ENCODE assay signal across 8 mouse cellular contexts in genomic region chr13:74009791-74010614, GRCm38 (mm10). TPM values are rescaled to one million over a fixed set of nuclear protein-coding genes. Genes with fewer than 3 reads are reported as not detected.
A peak's percentile ranks its signal among the peaks of the same experiment; 100 is the strongest.
DNase-seq lines count a peak whose midpoint lies in the region; ATAC-seq and TF ChIP-seq lines count a peak whose summit lies in the region.

No protein-coding gene starts in this region.

- TF ChIP-seq POLR2A in testis, adult 2 months (IDR thresholded peaks at IDR 0.05; ENCODE audit: control insufficient read depth, low read depth, low read length): no peak

- TF ChIP-seq CTCF in liver, embryonic 14.5 days (IDR thresholded peaks at IDR 0.05; ENCODE audit: low read depth): no peak
- no peak for TF ChIP-seq CTCF in testis, adult 2 months (IDR thresholded peaks at IDR 0.05; ENCODE audit: control insufficient read depth, insufficient read depth, insufficient replicate concordance, low read depth, low read length)

- no peaks in the 10 kb centered on the region for H3K36me3 ChIP-seq in forebrain, embryonic 13.5 days (ENCODE audit: poor library complexity, severe bottlenecking)
- H3K36me3 ChIP-seq in liver, embryonic 14.5 days (replicated peaks; ENCODE audit: control insufficient read depth, insufficient read depth, low read depth): no peaks in the 10 kb centered on the region
- H3K36me3 ChIP-seq in neural tube, embryonic 11.5 days (ENCODE audit: control insufficient read depth, insufficient read depth, low read length): no peaks in the 10 kb centered on the region
- no peaks in the 10 kb centered on the region for H3K36me3 ChIP-seq in testis, adult 2 months (ENCODE audit: control insufficient read depth, insufficient read depth, low read length)

- DNase-seq in A20 (ENCODE audit: low read depth, low spot score): peak; percentile 7
- DNase-seq in heart, postnatal 10 days: peak; percentile 77 to 82
- DNase-seq in kidney, postnatal 36 days: peak; percentile 59 to 80
- no peak for DNase-seq in liver, embryonic 14.5 days (ENCODE audit: low read depth in 3 of 3, low spot score in 3 of 3)
- DNase-seq in neural tube, embryonic 11.5 days (ENCODE audit: low spot score): peak; percentile 80

- peaks cover 17% of the 10 kb centered on the region for H3K27me3 ChIP-seq in forebrain, embryonic 13.5 days
- H3K27me3 ChIP-seq in liver, embryonic 14.5 days (ENCODE audit: control insufficient read depth, insufficient read depth, low read length): peaks cover 34% of the 10 kb centered on the region
- H3K27me3 ChIP-seq in neural tube, embryonic 11.5 days (ENCODE audit: control insufficient read depth, insufficient read depth, low read length): peaks cover 6% of the 10 kb centered on the region; the same call in 1 of the 2 replicates
- H3K27me3 ChIP-seq in testis, adult 2 months (ENCODE audit: control insufficient read depth, insufficient read depth, low read length): no peaks in the 10 kb centered on the region

- peak overlapping the region; percentile 83 for H3K4me3 ChIP-seq in brown adipose tissue, adult 24 weeks (ENCODE audit: insufficient read depth, low read depth, low read length)
- H3K4me3 ChIP-seq in forebrain, embryonic 13.5 days: peak overlapping the region; percentile 62
- peak overlapping the region; percentile 36 to 55 for H3K4me3 ChIP-seq in liver, embryonic 14.5 days (ENCODE audit: insufficient read depth in 1 of 2, low read depth in 2 of 2, low read length in 2 of 2)
- H3K4me3 ChIP-seq in neural tube, embryonic 11.5 days (ENCODE audit: low read depth, low read length): peak overlapping the region; percentile 51
- H3K4me3 ChIP-seq in testis, adult 2 months (ENCODE audit: control insufficient read depth, low read depth, low read length): peak overlapping the region; percentile 51

- H3K4me2 ChIP-seq in forebrain, embryonic 13.5 days: peak overlapping the region; percentile 99
- H3K4me2 ChIP-seq in liver, embryonic 14.5 days (ENCODE audit: low read depth): peak overlapping the region; percentile 65
- peak overlapping the region; percentile 99 for H3K4me2 ChIP-seq in neural tube, embryonic 11.5 days (ENCODE audit: low read depth)

- intact Hi-C loops in heart, postnatal 10 days (cut with DNase I): loop anchor here (1.0 to 5.0 kb wide), 2 partner anchors 16 to 38 kb away; no protein-coding TSS in a partner anchor

- no peak for TF ChIP-seq EP300 in liver, embryonic 14.5 days (IDR thresholded peaks at IDR 0.05; ENCODE audit: low read depth)

- H3K9me3 ChIP-seq in forebrain, embryonic 13.5 days (replicated peaks): no peaks in the 10 kb centered on the region
- H3K9me3 ChIP-seq in liver, embryonic 14.5 days (ENCODE audit: control insufficient read depth, low read length): no peaks in the 10 kb centered on the region
- no peaks in the 10 kb centered on the region for H3K9me3 ChIP-seq in neural tube, embryonic 11.5 days (ENCODE audit: control insufficient read depth, low read length)

- WGBS in forebrain, embryonic 13.5 days: 1% methylated on average over 55 of the region's 55 CpGs
- WGBS in liver, embryonic 14.5 days (ENCODE audit: insufficient replicate concordance): 1% methylated on average over 55 of the region's 55 CpGs
- under 1% methylated on average over 55 of the region's 55 CpGs for WGBS in neural tube, embryonic 11.5 days

- H3K9ac ChIP-seq in forebrain, embryonic 13.5 days: peak overlapping the region; percentile 65
- H3K9ac ChIP-seq in liver, embryonic 14.5 days (replicated peaks): no peak overlapping the region
- H3K9ac ChIP-seq in neural tube, embryonic 11.5 days (ENCODE audit: low read length): peak overlapping the region; percentile 65

- peak overlapping the region; percentile 40; the same call in 1 of the 2 replicates for H3K27ac ChIP-seq in brown adipose tissue, adult 24 weeks (replicated peaks; ENCODE audit: low read depth, low read length)
- peak overlapping the region; percentile 48 for H3K27ac ChIP-seq in forebrain, embryonic 13.5 days
- no peak overlapping the region for H3K27ac ChIP-seq in liver, embryonic 14.5 days
- no peak overlapping the region for H3K27ac ChIP-seq in neural tube, embryonic 11.5 days (ENCODE audit: low read depth, low read length)
- no peak overlapping the region for H3K27ac ChIP-seq in testis, adult 2 months (ENCODE audit: control insufficient read depth, insufficient read depth, low read depth, low read length)

- H3K4me1 ChIP-seq in brown adipose tissue, adult 24 weeks (ENCODE audit: control insufficient read depth, insufficient read depth, insufficient read length, low read length): peaks cover 18% of the 10 kb centered on the region
- H3K4me1 ChIP-seq in forebrain, embryonic 13.5 days: peaks cover 8% of the 10 kb centered on the region; the same call in 1 of the 2 replicates
- H3K4me1 ChIP-seq in liver, embryonic 14.5 days (replicated peaks; ENCODE audit: control insufficient read depth in 2 of 2, insufficient read depth in 2 of 2, low read length in 1 of 2): peaks cover under 1 to 6% of the 10 kb centered on the region in 2 experiments; a peak in 2 of 4 replicates
- H3K4me1 ChIP-seq in neural tube, embryonic 11.5 days (ENCODE audit: control insufficient read depth, insufficient read depth, low read length): no peaks in the 10 kb centered on the region
- peaks cover 20% of the 10 kb centered on the region for H3K4me1 ChIP-seq in testis, adult 2 months (ENCODE audit: control insufficient read depth, insufficient read depth, low read length)

- ATAC-seq in forebrain, embryonic 13.5 days: peak; percentile 64
- peak; percentile 8; the same call in 1 of the 2 replicates for ATAC-seq in liver, embryonic 14.5 days (ENCODE audit: insufficient read depth)
- peak; percentile 70 for ATAC-seq in neural tube, embryonic 11.5 days (ENCODE audit: insufficient read depth, low FRiP score, low TSS enrichment)

RNA-seq across cellular contexts. Expression of gene Tppp, which starts 0.8 kb away (rescaled TPM):
- 15.1 and 18.7 TPM in 2 replicates for polyA plus RNA-seq in brown adipose tissue, adult 24 weeks (2012; ENCODE audit: insufficient read depth, insufficient read length, missing spikeins)
- 3.7 and 5.1 TPM in 2 replicates for polyA plus RNA-seq in forebrain, embryonic 13.5 days (2015; fragmentation: Nextera tagmentation; extraction: Ambion mirVana)
- 10 to 100 TPM; 15.9 to 17.2 TPM for total RNA-seq in heart, postnatal 10 days (2021)
- polyA plus RNA-seq in liver, embryonic 14.5 days (2012; rRNA removed): 0.23 and 0.29 TPM in 2 replicates
- polyA plus RNA-seq in liver, embryonic 14.5 days (2014; fragmentation: Nextera tagmentation; extraction: Ambion mirVana): 0.08 and 0.15 TPM in 2 replicates
- 3.6 and 5.3 TPM in 2 replicates for polyA plus RNA-seq in neural tube, embryonic 11.5 days (2014; fragmentation: Nextera tagmentation; extraction: Ambion mirVana)
- 0.55 and 0.68 TPM in 2 replicates for polyA plus RNA-seq in testis, adult 2 months (2012; rRNA removed)

RNA-seq across cellular contexts. Expression of gene Zdhhc11, which starts 46.4 kb away (rescaled TPM):
- not detected in 2 replicates for polyA plus RNA-seq in brown adipose tissue, adult 24 weeks (2012; ENCODE audit: insufficient read depth, insufficient read length, missing spikeins)
- polyA plus RNA-seq in forebrain, embryonic 13.5 days (2015; fragmentation: Nextera tagmentation; extraction: Ambion mirVana): not detected in 2 replicates
- not detected for total RNA-seq in heart, postnatal 10 days (2021)
- not detected in 2 replicates for polyA plus RNA-seq in liver, embryonic 14.5 days (2012; rRNA removed)
- not detected in 2 replicates for polyA plus RNA-seq in liver, embryonic 14.5 days (2014; fragmentation: Nextera tagmentation; extraction: Ambion mirVana)
- polyA plus RNA-seq in neural tube, embryonic 11.5 days (2014; fragmentation: Nextera tagmentation; extraction: Ambion mirVana): not detected in 2 replicates
- polyA plus RNA-seq in testis, adult 2 months (2012; rRNA removed): 40.2 and 44.3 TPM in 2 replicates

RNA-seq across cellular contexts. Expression of gene Cep72, which starts 52.1 kb away (rescaled TPM):
- 1.8 and 1.9 TPM in 2 replicates for polyA plus RNA-seq in brown adipose tissue, adult 24 weeks (2012; ENCODE audit: insufficient read depth, insufficient read length, missing spikeins)
- 15.0 and 17.6 TPM in 2 replicates for polyA plus RNA-seq in forebrain, embryonic 13.5 days (2015; fragmentation: Nextera tagmentation; extraction: Ambion mirVana)
- 1 to 10 TPM; 2.0 to 2.8 TPM for total RNA-seq in heart, postnatal 10 days (2021)
- 5.2 and 5.5 TPM in 2 replicates for polyA plus RNA-seq in liver, embryonic 14.5 days (2012; rRNA removed)
- polyA plus RNA-seq in liver, embryonic 14.5 days (2014; fragmentation: Nextera tagmentation; extraction: Ambion mirVana): 8.5 and 8.6 TPM in 2 replicates
- 19.7 and 21.5 TPM in 2 replicates for polyA plus RNA-seq in neural tube, embryonic 11.5 days (2014; fragmentation: Nextera tagmentation; extraction: Ambion mirVana)
- polyA plus RNA-seq in testis, adult 2 months (2012; rRNA removed): 63.2 and 69.1 TPM in 2 replicates

Comparison
In these comparisons a context has a peak if more than half of its experiments do, and no peak if none do; other contexts are left out.
1. DNase-seq: peak in A20 (single experiment), heart, postnatal 10 days (2 of 2), kidney, postnatal 36 days (2 of 2) and neural tube, embryonic 11.5 days (single experiment); none in liver, embryonic 14.5 days (0 of 3).
2. H3K27ac ChIP-seq: peak in brown adipose tissue, adult 24 weeks (single experiment) and forebrain, embryonic 13.5 days (single experiment); none in liver, embryonic 14.5 days (single experiment), neural tube, embryonic 11.5 days (single experiment) and testis, adult 2 months (single experiment).
3. ATAC-seq: peak in every context shown above with its lines; median percentile 70 in neural tube, embryonic 11.5 days; 64 in forebrain, embryonic 13.5 days; 8 in liver, embryonic 14.5 days.
4. RNA of gene Zdhhc11, which starts 46.4 kb away (polyA plus RNA-seq): 40.2 to 44.3 TPM in testis, adult 2 months; not detected in brown adipose tissue, adult 24 weeks, not detected in forebrain, embryonic 13.5 days, not detected in liver, embryonic 14.5 days and not detected in neural tube, embryonic 11.5 days; every median in the first group is over 10 times any median in the second.
5. Peak in every context shown above with its lines, with median percentiles within 50 percentile points of each other: H3K4me3 ChIP-seq and H3K4me2 ChIP-seq.